Mouse (Mus musculus) left cerebral cortex, adult 8-10 months (tissue): ENCODE data around the gene Atp6v1b1. TPM values are rescaled to one million over a fixed set of nuclear protein-coding genes. Genes with fewer than 3 reads are reported as not detected.

ENCODE experiments used
- DNase-seq, 2 experiments: peaks; one replicate each; pipeline ENCODE4 v3.0.0; 2022; ENCODE audit warnings: low spot score in 2 of 2
- total RNA-seq, 4 experiments: library from RNA; stranded (reverse); gene quantifications; 2 replicates each; pipeline ENCODE4 v1.2.4; 2022

Atp6v1b1 gene
- total RNA-seq, 4 experiments from 2014 or later = not detected

DNA sequence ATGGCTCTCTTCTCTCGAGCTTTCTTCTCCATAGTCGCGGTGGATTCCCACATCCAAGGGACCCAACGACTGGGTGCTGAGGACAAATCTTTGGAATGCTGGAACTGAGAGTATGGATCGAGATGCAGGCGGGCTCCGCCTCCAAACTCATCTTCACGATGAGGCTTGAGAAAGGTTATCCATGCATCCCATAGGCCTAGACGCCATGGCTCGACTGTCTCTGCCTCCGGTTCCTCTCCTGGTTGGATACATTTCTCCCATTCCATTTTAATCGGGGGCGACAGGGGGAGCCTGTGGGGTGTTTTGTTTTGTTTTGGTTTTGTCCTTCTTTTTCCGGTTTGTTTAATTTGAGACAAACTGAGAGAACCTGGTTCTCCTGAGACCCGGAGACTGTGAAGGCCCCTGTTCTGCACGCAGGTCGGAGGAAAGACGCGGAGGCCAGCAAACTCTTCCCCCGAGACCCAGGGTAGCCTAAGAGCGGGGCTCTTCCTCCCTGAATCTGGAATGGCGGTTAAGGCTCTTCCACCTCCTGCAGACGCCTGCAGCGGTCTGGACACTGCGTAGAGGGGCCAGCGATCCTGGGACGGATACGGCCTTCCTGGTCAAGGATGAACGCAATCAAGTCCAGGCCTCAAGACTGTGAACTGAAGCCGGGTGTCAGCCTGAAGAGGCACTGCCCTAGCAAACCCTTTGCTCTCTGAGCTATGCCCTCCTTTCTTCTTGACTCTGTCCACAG lies 27.2 kb upstream of the Atp6v1b1 start:
- no peak for DNase-seq

DNA sequence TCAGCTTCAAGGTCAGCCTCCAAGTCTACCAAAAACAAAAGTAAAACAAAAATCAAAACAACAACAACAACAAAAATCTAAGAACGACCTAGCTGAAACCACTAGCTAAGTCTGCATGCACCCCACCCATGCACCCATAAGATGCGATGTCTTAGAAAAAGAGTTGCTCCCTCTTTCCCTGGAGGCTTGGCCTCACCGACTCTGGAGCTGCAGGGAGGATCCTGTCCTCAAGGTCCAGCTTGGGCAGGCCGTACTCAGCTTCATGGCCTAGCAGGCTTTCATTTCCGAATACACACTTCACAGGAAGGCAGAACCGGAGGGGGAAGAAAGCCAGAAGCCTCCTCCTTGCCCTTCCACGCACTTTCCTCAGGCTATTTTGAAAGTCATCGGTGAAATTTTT lies 25.8 kb upstream of the Atp6v1b1 start:
- no peak for DNase-seq

DNA sequence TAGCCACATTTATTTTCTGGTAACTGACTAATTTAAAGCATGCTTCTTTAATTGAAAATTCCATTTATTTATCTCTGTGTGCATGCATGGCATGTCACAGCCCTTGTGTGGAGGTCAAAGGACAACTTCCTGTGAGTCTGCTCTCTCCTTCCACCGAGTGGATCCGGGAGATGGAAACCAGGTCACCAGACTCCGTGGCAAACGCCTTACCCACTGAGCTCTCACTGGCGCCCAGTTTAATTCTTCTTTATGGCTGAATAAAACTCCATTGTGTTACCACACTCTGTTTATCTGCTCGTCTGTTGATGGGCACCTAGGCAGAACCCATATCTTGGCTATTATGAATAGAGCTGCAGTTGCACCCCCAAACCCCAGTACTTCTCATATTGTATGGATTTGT lies 20.3 kb upstream of the Atp6v1b1 start:
- DNase-seq = no peak

DNA sequence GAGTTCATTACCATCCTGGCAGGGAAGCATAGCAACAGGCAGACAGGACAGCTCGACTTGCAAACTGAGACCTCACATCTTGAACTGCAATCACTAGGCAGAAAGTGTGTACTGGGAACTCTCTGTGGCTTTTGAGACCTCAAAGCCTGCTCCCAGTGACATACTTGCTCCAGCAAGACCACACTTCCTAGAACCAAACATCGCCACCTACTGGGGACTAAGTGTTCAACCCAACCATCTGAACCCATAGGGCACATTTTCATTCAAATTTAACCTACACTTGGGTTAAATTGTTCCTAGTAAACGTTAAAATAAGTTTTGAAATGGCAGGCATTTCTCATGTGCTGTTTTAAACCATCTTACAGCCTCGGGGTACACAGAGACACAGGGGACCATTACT lies 15.6 kb upstream of the Atp6v1b1 start:
- DNase-seq = no peak

DNA sequence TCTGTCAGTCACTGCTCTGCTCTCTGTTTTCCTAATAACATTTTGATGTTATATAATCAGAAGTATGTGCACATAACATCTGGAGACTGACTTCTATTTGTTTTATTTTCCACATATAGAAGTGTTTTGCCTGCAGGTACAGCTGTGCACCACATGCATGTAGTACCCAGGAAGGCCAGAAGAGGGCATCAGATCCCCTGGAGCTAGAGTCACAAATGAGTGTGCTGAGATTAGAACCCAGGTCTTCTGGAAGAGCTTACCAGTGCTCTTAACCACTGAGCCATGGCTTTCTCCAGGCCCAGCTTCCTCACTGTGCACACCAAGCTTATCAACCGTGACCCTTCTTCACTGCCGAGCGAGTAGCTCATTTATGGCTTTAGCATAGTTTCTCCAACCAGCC lies 14.3 kb upstream of the Atp6v1b1 start:
- no peak for DNase-seq

DNA sequence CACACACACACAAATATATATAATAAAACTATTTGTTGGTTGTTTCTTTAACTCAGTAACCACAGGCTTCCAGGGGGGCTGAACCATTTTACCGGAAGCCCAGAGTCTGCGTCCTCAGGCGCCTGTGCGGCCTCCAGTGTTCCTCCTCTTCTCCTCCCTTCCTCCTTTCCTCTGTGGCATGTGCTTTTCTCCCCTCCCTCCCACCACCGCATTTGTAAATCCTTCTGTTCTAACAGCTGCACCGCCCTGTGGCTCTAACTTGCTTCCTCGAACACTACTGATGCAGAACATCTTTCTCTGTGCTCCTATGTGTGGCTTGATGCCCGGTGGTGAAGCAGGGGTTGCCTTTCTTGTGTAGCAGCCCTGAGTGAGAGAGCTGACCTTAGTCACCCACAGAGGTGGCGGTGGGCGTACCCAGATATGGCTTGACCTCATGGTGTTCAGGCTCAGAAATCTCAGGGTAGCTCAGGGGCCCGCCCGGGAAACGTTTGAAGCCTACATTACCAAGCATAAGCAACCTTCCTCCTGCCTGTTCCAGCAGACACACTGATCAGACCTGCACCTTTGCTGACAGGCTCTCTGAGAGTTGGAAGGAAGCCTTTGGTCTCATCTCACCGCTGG lies 13.3 kb upstream of the Atp6v1b1 start:
- no peak for DNase-seq

DNA sequence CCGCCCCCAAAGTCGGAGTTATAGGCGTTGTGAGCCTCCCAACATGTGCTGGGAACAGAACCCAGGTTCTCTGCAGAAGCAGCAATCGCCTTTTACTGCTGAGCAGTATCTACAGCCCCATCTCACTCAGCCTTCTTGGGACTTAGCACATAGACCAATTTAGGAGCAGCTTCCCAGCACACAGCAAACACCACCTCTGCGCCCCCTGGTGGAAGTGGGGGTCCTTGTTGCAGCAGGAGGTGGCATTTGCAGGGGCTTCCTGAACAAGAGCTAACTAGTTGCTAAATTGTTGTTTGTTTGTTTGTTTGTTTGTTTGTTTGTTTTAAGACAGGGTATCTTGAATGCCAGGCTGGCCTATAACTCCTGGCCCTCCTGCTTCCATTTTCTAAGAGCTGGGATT lies 11.7 kb upstream of the Atp6v1b1 start:
- no peak for DNase-seq

DNA sequence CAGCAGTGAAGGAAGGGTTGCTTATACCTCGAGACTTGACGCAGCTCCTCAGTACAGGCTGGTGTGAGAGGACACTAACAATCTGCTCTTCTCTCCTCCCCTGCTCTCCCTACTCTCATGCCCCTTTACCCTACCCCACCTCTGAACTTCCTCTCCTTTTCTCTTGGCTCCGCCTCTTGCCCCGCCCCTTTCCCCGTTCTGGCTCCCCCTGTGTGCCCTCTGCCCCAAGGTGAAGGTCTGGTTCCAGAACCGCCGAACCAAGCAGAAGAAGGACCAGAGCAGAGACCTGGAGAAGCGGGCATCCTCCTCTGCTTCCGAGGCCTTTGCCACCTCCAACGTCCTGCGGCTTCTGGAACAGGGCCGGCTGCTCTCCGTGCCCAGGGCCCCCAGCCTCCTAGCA lies 5.5 kb upstream of the Atp6v1b1 start:
- DNase-seq = no peak

DNA sequence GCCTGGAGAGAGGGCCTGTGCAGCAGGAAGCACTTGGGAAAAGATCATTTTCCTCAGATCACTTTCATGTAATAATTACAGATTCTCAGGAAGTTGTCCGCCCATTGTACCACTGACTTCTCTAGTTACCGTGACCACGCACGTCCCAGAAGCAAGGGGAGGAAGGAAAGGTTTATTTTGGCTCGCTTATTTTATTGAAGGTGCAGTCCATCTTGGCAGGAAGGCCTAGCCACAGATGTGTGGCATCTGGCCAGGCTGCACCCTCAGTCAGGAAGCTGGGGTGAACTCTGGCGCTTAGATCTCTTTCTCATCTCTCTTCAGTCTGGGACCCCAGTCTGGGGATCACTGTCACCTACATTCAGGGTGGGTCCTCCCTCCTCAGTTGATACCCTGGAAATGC lies 4.2 kb upstream of the Atp6v1b1 start:
- DNase-seq = no peak

DNA sequence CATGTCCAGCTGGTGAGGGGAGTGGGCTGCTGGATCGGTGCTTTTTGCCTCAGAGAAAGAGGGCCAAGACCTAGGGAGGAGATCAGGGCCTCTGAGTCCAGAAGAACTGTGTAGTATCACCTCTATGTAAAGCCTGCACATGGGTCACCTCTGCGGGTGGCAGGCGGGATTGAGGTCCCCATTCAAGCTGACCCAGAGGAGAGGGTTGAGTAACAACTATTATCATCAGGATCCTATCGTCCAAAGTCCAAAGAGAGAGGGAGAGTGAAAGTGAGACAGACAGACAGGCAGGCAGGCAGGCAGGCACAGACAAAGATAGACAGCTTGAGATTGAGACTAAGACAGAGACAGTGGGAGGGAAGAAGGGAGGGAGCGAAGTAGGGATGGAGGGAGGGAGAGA lies 422 bp downstream of the Atp6v1b1 start:
- DNase-seq = no peak

DNA sequence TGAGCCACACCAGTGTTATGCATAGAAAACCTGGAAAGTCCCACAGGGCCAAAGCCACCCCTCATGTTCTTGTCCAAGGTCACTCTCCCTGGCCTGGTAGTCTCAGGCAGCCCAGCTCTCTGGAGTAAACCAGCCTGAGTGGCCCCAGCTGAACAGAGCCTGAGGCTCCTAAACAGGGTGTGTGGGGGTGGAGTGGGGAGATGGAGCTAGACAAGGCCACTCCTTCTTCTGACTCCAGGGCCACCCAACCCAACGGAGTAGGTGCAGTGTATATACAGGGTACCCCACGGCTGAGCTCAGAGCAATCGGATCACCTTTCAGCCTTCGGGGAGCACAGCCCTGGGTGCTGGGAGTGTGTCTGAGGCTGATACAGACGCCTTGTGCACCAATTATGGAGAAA lies 1.3 kb downstream of the Atp6v1b1 start:
- DNase-seq = no peak

DNA sequence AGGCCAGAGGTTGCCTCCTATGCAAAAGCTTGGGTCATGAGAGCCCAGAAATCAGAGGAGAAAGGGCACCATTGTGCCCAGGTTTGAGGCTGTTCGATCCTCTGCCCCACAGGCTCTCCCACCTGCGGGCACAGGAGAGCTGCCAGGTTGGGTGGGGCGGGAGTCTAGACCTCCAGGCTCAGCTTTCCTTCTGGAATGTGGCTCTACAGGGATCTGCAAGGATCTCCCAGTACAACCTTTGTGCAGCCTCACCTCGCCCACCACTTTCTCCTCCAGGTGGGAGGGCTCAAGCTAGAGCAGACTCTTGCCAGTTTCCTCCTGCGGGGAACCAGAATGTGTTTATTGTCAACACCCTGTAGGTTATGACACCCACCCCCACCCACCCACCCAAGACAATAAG lies 1.8 kb downstream of the Atp6v1b1 start:
- DNase-seq = no peak

DNA sequence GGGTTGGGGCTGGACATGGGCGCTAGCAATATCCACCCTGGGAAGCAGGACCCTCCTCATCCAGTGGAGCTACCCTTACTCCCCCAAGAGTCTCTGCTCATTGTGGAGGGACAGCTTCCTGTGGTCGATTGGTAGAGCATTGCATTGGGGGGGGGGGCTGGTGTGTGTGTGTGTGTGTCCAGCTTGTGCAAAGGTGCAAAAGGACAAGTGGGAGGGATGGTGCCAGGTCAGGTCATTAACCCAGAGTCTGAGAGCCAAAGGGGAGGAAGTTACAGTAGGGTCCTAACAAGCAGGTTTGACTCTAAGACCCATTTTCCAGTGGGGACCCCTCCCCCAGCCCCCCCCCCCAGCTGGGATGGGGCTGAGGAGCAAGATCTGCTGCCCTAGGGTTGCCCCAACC lies 2.7 kb downstream of the Atp6v1b1 start:
- no peak for DNase-seq

DNA sequence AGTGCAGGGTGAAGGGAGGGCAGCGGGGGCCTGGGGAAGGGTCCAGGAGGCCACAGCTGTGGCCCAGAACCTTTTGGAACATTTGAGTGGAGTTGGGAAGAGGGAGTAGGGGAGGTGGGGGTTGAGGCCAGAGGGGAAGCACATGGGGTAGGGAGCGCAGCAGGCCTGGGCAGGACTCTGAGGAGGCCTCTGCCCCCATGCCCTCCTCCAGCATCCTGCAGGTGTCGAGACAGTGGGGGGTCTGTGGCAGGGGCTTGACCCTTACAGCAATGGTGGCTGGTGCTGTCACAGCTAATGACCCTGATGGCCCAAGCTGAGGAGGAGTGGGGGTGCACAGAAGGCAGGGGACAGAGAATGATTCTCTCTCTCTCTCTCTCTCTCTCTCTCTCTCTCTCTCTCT lies 6.5 kb downstream of the Atp6v1b1 start:
- no peak for DNase-seq

DNA sequence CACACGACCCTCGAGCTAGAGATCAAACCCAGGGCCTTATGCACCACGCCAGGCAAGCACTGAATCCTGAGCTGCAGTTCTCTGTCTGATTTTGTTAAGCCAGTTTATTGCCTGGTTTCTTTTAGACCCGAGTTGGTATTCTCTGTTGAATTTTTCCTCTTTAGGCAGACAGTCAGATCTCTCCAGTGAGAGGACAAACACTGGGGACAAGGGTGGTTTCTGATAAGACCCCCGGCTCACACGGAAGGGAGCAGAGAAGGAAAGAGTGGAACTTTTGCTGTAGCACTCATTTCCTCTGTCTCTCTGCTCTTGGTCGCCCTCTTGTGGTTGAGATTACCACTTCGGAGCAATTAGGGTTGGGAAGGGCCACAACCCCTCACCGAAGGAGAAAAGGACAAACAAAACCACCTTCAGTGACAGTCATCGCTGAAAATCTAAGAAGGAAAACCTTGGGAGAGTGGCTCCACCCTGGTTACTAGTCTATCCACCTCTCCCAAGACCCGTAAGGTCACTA lies 7.4 kb downstream of the Atp6v1b1 start:
- DNase-seq = peak in 1 of 2 experiments; percentile 23

DNA sequence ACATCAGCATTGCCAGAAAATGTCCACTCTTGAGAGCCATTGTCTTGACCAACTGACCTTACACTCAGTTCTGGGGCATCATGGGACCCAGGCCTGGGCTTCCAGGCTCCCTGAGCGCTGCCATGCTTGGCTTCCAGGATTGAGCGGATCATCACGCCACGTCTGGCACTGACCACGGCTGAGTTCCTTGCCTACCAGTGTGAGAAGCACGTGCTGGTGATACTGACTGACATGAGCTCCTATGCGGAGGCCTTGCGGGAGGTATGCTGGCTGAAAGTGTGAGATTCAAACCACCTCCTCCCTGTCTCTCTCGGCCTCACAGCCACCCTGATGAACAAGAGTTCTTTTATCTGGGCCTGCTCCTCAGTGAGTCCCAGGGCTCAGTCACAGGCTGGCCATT lies 13.3 kb downstream of the Atp6v1b1 start:
- DNase-seq = no peak

DNA sequence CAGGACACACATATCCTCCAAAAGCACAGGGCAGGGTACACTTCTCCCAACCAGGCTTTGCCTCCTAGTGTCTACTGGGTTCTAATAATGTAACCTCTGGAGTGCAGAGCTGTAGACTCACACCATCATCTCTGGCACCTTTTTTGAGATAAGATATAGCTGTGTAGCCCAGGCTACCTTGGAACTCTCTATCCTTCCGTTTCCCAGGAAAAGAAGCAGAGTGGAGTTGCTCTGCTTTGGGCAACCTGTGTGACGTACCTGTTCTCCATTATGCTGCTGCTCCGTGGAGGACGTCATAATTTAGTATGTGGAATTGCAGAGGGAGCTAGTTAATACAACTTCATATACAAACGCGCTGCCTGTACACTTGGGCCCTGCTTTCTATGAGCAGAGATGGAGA lies 19.6 kb downstream of the Atp6v1b1 start, which contains the start of gene Ankrd53:
Gene Ankrd53 (plus strand): TSS at position 301 of the 400 bp plus-strand sequence.
- DNase-seq = no peak

DNA sequence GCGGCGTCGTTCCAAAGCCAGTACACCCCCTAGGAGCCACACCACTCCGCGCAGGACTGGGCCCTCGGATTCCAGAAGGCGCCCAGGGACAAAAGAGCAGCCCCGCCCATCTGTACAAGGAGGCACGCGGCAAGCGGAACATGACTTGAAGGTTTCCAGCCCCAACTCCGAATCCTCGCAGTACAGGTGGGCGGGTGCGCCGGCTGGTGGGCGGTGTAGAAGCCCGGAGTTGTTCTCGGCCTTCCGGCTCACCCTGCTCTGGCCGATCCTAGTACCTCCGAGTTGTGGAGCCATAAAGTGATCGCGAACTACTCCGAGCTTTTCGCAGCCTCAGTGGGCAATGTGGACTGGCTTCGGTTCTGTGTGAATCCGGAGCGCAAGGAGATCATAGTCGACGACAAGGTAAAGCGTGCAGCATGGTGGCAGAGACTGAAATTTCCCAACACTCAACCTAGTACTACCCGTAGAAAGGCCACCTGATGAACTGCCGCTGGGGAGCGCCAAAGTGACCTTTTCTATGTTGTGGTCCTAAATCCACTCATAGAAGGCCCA lies 20.2 kb downstream of the Atp6v1b1 start:
- no peak for DNase-seq

DNA sequence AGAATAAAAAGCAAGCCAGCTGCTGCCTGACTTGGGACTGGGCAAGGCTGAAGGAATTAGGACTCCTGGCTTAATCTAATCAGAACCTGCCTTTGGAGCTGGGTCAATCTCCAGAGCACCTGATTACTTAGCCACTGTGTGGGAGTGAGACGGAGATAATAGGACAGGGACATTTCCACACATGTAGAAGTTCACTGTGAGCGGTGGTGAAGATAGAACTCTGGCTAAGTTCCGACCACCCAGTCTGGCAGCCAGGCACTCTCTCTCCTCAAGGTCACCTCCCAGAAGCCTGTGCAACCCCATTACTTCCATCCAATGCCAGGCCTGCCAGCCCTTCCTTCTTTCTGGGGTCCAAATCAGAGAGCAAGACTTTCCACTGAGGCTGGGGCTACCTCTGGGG lies 24.2 kb downstream of the Atp6v1b1 start:
- no peak for DNase-seq

DNA sequence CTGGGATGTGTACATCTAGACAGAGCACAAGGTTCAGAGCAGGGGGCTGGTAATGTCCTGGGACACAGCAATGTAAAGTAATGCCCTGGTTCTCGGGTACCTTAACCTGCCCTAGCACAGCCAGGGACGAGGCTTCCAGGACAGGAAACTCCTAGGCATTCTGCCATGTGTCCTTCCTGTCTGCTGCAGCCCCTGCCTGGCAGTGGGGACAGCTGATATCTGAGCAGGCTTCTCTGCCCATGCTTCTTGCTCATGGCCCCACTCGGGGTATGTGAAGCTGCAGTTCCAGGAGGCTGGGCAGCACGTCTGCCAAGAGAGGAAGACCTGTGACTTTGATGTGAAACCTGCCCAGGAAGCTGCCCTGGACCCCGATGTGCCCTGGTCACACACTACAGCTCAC lies 25.7 kb downstream of the Atp6v1b1 start:
- no peak for DNase-seq

DNA sequence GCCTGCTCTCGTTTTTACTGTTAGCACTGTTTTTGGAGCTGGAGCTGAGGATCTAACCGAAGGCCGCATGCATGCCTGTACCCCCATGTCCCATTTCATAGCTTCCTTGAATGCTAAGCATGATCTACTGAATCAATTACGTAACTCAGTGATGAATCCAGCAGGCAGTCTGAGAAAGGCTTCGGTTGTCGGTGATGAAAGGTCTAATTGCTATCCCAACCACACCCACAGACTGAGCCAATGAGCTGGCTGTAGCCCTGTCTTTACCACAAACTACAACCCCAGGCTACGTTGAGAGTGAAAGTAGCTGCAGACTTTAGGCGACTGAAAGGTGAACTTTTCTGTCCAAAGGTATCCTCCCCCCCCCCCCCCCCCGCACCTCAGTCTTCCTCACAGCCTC lies 31.3 kb downstream of the Atp6v1b1 start:
- no peak for DNase-seq

DNA sequence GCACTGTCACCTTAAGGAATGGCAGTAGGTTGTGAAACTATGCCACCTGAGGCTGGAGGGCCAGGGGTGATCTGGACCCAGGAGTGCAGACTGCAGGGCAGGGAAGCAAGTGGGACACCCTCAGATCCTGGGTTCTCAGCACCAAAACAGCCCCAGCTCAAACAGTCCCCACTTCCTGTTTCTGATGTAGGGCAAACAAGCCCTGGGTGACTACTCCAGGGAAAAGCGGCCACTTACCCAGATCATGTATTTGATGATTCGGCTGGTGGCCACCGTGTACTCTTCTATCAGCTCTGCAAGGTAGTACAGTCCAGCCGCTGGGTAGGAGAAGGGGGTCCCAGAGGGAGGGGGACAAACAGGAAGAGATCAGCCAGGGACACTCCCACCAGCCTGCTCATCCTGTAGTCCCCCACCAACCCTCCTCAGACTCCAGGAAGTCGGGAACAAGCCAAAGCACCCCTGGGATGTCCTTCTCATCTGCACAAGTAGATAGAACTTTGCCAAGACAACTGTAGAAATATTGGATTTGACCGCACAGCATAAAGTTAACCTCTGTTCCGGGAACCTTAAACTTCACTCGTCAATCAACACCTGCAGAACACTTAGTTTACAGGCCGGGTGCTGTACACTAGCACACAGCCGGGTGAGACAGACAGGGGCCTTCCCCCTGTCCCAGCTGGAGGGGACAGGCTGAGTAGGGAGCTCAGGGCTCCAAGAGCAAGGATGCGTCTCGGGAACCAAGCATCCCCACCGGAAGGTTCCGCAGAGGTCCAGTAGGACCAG lies 32.2 kb downstream of the Atp6v1b1 start:
- no peak for DNase-seq
